Mouse (Mus musculus) layer of hippocampus, adult 9-10 months (tissue): Measurements from ENCODE around the gene Wfikkn2.

Experiments
- DNase-seq: peaks from one replicate; pipeline ENCODE4 v3.0.0; 2022; ENCODE audit warnings: low spot score

Wfikkn2 gene

GRCm38 (mm10) chr11:94221257-94221656 lies 24.5 kb downstream of the Wfikkn2 start:
- DNase-seq, result no peak

GRCm38 (mm10) chr11:94216247-94216646 lies 29.6 kb downstream of the Wfikkn2 start:
- DNase-seq, result no peak

- DNase-seq, result no peak
These were observed 30.2 kb downstream of the Wfikkn2 start for GRCm38 (mm10) chr11:94215581-94215980.

- no peak for DNase-seq
These were observed 31.8 kb downstream of the Wfikkn2 start for GRCm38 (mm10) chr11:94213735-94214594.

GRCm38 (mm10) chr11:94212997-94213396 lies 32.8 kb downstream of the Wfikkn2 start:
- DNase-seq, result no peak

GRCm38 (mm10) chr11:94212489-94212836 lies 33.3 kb downstream of the Wfikkn2 start:
- DNase-seq, result no peak

- DNase-seq, result no peak
These were observed 33.9 kb downstream of the Wfikkn2 start for GRCm38 (mm10) chr11:94211651-94212488.

- peak; percentile 96 for DNase-seq
These were observed 34.6 kb downstream of the Wfikkn2 start, which contains the start of gene Tob1 for GRCm38 (mm10) chr11:94211124-94211603. Tob1 (plus strand) TSS chr11:94211454.

GRCm38 (mm10) chr11:94210191-94211086 lies 35.4 kb downstream of the Wfikkn2 start:
- DNase-seq, result peak; percentile 76

- no peak for DNase-seq
These were observed 36.1 kb downstream of the Wfikkn2 start for GRCm38 (mm10) chr11:94209695-94210131.

GRCm38 (mm10) chr11:94208811-94209675 lies 36.8 kb downstream of the Wfikkn2 start:
- no peak for DNase-seq

GRCm38 (mm10) chr11:94206398-94207114 lies 39.2 kb downstream of the Wfikkn2 start:
- DNase-seq, result no peak

GRCm38 (mm10) chr11:94203066-94203465 lies 42.7 kb downstream of the Wfikkn2 start:
- DNase-seq, result no peak

GRCm38 (mm10) chr11:94202106-94202505 lies 43.7 kb downstream of the Wfikkn2 start:
- no peak for DNase-seq

GRCm38 (mm10) chr11:94200422-94200821 lies 45.4 kb downstream of the Wfikkn2 start:
- no peak for DNase-seq

GRCm38 (mm10) chr11:94199771-94200170 lies 46.0 kb downstream of the Wfikkn2 start:
- DNase-seq, result no peak

- DNase-seq, result no peak
These were observed 47.2 kb downstream of the Wfikkn2 start for GRCm38 (mm10) chr11:94198405-94199146.

- no peak for DNase-seq
These were observed 49.5 kb downstream of the Wfikkn2 start for GRCm38 (mm10) chr11:94196311-94196710.

GRCm38 (mm10) chr11:94193109-94193508 lies 52.7 kb downstream of the Wfikkn2 start:
- DNase-seq, result no peak
